Mouse (Mus musculus): ENCODE results near the gene Ccdc85c.

Ccdc85c gene

DNA sequence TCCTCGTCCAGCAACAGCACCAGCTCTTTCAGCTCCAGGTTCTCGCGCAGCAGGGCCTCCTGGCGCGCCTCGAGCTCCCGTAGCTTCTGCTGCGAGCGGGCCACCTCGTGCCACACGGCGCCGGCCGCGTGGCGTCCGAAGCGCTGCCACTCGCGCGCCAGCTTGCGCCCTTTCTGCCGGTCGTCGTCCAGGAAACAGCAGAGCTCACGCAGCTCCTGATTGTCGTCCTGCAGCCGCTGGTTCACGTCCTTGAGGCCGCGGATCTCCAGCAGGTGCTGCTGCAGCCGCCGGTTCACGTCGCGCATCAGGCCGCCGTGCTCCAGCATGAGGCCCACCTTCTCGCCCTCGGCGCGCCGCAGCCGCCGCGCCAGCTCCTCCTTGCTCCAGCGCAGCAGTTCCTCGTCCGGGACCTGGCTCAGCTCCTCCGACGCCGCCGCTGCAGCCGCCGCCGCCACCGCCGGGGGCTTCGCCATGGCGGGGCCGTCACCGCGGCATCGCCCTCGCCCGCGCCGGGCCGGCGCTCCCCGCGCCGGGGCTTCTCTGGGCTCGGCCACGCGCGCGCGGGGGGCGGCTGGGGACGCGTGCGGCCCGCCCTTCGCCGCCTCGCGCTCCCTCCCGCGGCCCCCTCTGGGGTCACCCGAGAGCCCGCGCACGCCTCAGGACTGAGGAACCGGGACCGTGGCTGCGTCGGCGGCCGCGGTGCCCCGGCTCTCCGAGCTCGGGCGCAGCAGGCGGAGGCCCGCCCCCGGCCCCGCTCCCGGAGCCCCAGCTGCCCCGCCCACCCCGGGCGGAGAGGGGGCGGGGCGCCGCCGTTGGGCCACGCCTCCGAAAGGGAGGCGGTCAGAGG lies at the start of gene Ccdc85c:
TSS of gene Ccdc85c (minus strand) at position 765 of the 847 bp plus-strand sequence.
- DNase-seq = peak; percentile 69

GRCm38 (mm10) chr12:108320096-108320495 lies 44.9 kb upstream of the Ccdc85c start:
- DNase-seq = no peak

DNA sequence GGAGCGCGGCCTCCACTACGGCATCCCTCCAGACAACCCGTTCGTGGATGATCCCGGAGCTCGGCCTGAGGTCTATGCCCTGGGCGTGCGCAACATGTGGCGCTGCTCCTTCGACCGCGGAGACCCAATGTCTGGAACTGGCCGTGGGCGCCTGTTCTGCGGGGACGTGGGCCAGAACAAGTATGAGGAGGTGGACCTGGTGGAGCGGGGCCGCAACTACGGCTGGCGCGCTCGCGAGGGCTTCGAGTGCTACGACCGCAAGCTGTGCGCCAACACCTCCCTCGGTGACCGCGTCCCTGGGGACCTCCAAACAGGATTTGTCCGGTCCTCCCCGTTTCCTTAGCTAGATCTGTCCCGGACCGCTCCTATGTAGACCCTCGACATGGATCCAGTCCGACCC lies 43.3 kb upstream of the Ccdc85c start:
- DNase-seq = no peak

- no peak for DNase-seq
Measured at GRCm38 (mm10) chr12:108317826-108318430, 42.7 kb upstream of the Ccdc85c start.

DNA sequence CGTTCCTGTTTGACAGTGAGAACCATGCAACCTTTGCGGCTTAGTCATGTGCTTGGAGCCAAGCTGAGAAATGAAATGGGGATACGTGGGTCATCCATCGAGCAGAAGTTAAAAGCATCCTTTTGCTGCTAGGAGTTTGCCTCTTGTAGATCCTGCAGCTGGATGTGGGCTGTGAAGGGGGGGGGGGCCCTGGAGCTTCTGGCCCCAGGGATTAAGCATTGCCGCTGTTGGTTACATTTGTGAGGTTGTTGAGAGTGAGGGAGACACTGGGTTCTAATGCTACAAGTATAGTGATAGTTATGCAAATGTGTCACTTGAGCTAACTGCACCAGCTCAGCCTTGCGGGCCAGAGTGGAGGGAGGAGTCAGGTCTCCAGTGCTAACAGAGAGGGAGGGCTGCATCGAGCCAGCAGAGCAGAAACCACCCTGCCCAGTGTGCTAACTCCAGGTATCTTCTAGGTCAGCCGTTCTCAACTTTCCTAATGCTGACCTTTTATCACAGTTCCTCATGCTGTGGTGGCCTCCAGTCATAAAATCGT lies 42.0 kb upstream of the Ccdc85c start:
- DNase-seq = no peak

- no peak for DNase-seq
Measured at GRCm38 (mm10) chr12:108316655-108317054, 41.4 kb upstream of the Ccdc85c start.

DNA sequence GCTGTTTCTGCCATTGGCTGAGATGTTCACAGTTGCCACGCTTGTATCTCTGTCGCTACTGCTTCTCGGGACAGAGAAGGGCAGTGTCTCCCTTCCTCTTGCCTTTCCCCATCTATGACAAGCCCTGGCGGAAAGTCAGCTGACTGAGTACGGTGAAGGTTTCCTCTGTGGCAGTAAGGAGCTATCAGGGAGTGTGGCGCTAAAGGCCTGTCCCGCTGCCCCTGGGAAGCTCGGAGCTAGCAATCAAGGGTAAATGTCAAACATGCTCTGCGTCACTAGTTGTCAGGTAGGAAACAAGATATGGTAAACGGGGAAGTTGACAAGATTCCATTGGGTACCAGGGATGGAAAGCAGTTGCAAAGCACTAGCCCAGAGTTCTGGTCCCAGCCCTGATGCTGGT lies 40.6 kb upstream of the Ccdc85c start:
- no peak for DNase-seq

GRCm38 (mm10) chr12:108313244-108313772 lies 38.1 kb upstream of the Ccdc85c start:
- DNase-seq = no peak

DNA sequence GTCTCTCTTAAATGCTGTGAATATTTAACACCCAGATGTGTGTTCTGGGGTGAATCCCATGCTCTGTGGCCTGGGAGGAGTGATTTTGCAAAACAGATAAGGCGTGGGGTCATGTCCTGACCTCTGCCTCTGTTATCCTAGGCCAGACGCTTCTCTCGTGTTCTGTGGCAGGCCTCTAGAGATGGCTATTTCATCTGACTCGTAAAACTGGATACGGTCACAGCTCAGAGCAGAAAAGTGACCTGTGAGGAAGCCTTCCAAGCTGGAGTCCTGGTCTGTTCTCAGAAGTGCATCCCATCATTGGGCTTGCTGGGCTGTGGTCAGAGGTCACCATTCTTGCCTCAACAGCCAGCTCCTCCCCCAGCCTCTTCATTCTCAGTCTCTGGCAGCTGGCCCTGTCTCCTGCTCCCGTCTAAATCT lies 37.2 kb upstream of the Ccdc85c start:
- no peak for DNase-seq

DNA sequence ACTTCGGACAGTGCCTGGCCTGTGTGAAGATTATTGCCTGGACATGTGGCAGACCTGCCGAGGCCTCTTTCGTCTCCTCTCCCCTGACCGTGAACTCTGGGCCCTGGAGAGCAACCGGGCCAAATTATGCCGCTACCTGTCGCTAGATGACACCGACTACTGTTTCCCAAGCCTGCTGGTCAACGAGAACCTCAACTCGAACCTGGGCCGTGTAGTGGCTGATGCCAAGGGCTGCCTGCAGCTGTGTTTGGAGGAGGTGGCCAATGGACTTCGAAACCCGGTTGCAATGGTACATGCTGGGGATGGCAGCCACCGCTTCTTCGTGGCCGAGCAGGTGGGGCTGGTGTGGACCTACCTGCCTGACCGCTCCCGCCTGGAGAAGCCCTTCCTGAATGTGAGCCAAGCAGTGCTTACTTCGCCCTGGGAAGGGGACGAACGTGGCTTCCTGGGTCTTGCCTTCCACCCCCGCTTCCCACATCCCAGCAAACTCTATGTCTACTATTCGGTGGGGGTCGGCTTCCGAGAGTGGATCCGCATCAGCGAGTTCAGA lies 36.6 kb upstream of the Ccdc85c start:
- DNase-seq = no peak

- no peak for DNase-seq
Measured at GRCm38 (mm10) chr12:108310456-108311027, 35.3 kb upstream of the Ccdc85c start.

- DNase-seq = no peak
Measured at GRCm38 (mm10) chr12:108310041-108310440, 34.8 kb upstream of the Ccdc85c start.

DNA sequence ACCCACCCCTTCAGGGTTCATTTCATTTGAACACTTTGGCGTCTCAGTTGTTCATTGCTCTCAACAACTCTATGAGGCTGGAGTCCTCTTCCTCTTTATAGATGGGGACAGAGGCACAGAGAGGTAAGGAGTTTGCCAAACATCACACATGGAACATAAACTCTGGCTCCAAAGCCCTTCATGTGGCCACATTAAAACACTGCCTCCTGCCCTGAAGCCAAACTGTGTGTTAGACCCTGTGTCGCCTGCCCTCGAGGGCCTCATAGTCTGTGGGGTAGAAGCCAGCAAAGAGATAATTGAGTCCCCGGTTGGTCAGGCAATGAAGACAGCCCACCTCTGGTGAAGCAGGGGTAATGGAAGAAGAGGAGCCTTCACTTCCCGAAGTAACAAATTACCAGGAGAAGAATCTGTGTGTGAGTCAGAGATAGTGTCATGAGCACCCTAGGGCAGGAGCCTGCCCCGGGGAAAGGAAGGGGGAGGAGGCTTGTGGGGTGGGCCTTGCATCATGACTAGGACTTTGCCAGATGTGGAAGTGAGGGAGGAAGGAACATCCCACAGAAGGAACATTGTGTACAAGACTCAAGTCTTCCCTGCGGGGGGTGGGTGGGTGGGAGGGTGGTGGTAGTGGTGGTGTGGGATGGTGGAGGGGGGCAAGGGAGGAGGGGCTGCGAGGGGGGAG lies 34.0 kb upstream of the Ccdc85c start:
- DNase-seq = no peak

DNA sequence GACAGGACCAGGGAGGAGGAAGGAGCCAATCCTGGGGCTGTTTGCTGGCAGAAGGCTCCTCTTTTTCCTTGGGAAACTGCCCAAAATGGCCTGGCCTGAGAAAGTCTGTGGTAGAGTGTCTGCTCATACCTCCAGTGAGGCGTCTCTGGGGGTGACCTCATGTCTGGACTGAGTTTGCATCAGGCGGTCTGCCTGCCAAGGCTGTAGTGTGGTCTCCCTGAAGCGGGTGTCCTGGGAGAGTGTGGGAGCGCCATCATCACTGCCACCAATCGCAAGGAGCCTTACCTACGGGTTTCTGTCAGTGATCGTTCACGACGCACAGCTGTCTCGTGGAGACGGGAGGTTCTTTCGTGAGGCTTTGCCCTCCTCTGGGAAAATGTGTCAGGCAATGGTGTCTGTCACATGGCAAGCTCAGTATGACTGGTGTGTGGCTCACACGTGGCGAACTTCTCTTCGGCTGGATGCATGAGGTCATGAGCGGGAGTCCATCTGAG lies 33.2 kb upstream of the Ccdc85c start:
- DNase-seq = no peak

- no peak for DNase-seq
Measured at GRCm38 (mm10) chr12:108307553-108307952, 32.3 kb upstream of the Ccdc85c start.

GRCm38 (mm10) chr12:108305812-108306794 lies 30.9 kb upstream of the Ccdc85c start, which contains the start of gene Hhipl1:
TSS of gene Hhipl1 (plus strand) at chr12:108306270.
- DNase-seq = no peak

DNA sequence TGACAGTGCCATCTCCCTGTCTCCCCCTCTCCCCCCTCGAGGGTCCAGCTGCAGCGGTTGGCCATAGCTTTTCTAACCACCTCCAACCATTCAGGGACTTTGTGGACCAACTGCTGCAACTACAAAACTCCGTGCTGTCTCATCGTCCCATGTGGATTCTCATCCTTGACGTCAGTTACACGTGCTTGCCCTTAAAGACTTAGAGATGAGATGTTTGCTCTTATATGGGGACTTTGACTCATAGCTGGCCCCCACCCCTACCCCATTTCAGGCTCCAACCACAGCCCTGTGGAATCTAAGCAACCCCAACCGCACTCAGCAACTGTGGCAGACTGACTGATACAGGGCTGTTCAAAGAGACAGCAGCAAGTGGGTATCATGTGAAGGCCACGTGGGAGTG lies 29.9 kb upstream of the Ccdc85c start:
- DNase-seq = no peak

DNA sequence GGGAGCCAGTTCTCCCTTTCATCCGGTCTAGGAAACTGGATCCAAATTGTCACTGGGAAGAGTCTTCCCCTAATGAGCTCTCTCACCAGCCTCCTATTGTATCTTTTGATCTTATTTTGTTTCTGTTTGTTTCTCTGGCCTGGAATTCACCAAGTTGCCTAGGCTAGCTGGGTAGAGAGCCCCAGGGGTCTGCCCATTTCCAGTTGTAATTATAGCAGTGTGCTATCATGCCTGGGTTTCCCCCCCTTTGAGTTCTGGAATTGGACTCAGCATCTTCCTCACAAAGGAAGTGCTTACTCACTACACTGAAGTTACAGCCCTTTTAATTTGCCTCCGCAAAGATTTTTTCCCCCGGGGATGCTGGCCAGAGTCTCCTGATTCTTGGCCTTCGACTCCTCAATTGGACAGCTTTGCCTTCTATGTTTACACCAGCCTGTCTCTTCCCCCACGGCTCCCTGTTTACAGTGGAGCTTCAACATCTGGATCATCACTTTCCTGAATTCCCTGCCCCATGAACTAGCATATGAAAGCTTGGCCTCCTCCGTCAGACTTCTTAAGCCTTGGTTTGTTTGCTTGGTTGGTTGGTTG lies 28.6 kb upstream of the Ccdc85c start:
- no peak for DNase-seq

GRCm38 (mm10) chr12:108301006-108301405 lies 25.8 kb upstream of the Ccdc85c start:
- no peak for DNase-seq

DNA sequence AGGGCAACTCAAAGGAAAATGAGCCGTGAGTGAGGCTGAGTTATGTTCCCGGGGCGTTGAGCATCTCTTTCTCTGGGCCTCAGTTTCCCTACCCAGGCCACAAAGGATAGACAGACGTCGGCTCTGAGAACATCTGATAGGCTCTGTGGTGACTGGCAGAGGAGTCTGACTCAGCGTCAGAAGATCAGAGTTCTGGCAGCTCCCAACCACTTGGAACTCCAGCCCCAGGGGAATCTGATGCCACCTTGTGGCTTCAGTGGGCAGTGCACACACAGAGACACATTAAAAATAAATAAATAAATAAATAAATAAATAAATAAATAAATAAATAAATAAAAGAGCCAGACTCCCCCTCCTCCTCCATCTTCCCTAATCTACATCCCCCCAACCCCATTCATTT lies 21.8 kb upstream of the Ccdc85c start:
- no peak for DNase-seq

- DNase-seq = no peak
Measured at GRCm38 (mm10) chr12:108294620-108295019, 19.4 kb upstream of the Ccdc85c start.
